Mouse (Mus musculus): ENCODE results near the gene Myl10.
A peak's percentile ranks its signal among the peaks of the same experiment; 100 is the strongest.

- TF ChIP-seq CTCF (IDR thresholded peaks at IDR 0.05; ENCODE audit: low read depth, low read length) (peak; percentile 35; the same call in 1 of the 2 replicates), POLR2A (IDR thresholded peaks at IDR 0.05; ENCODE audit: extremely low read depth, insufficient read depth, low read length) (no peak)
These were observed 21.9 kb downstream of the Myl10 start for GRCm38 (mm10) chr5:136714879-136715278.
